Mouse (Mus musculus): ENCODE measurements around the gene Lcn12. TPM values are rescaled to one million over a fixed set of nuclear protein-coding genes. Genes with fewer than 3 reads are reported as not detected.

Gene Lcn12
- not detected in 2 replicates for polyA plus RNA-seq (2015; fragmentation: Nextera tagmentation; extraction: Ambion mirVana)

- ATAC-seq (ENCODE audit: low read depth), result no peak
- no peak within 1 kb of the TSS for H3K9ac ChIP-seq (ENCODE audit: low read length)
- H3K27ac ChIP-seq (ENCODE audit: low read length), result no peak within 1 kb of the TSS
- WGBS, result 83% methylated on average over 5 of the region's 5 CpGs
- H3K36me3 ChIP-seq (ENCODE audit: control insufficient read depth, insufficient read depth, low read length), result no peaks in the 10 kb centered on the region
- H3K27me3 ChIP-seq (ENCODE audit: control insufficient read depth, insufficient read depth, low read depth, low read length), result no peaks in the 10 kb centered on the region
- no peaks in the 10 kb centered on the region for H3K9me3 ChIP-seq (ENCODE audit: control insufficient read depth, low read length)
- H3K4me1 ChIP-seq (replicated peaks; ENCODE audit: control insufficient read depth, insufficient read depth, low read length), result peaks cover under 1% of the 10 kb centered on the region; the same call in 1 of the 2 replicates
- no peak within 1 kb of the TSS for H3K4me3 ChIP-seq (ENCODE audit: low read length)
- H3K4me2 ChIP-seq (ENCODE audit: low read depth, low read length), result no peak within 1 kb of the TSS
These were observed at the start of gene Lcn12 for GRCm38 (mm10) chr2:25493476-25493961. Lcn12 (minus strand) TSS chr2:25493911.

DNA sequence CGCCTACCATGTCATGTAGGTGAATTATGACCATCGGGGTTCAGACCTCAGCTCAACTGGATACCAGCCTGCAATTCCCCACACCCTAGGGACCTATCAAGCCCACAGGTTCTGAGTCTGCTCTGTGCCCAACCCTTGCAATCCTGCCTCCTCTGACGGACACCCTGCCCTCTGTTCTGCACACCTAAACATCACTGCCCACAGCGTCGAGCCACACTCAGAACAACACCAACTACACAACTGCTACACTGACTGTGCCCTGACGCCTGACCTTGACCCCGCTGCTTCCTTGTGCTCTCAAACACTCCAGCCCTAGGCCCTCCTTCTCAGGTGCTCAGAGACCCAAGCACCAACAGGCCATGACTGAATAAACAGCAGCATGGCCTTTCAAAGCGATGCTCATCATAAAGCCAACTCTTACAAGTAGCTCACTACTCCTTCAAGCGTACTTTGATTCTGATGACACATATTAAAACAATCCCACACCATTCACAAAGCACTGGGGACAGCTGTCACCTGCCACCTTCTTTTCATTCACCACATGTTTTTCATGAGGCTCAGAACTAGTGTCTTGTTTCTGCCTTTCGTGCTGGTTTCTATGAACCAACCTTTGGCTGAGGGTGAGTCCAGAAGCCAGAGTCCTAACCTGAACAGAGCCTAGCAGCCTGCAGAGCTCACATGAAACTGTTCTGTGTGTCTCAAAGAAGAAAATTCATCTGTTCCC lies 48.1 kb upstream of the Lcn12 start:
- H3K27ac ChIP-seq (ENCODE audit: low read length), result no peak overlapping the region

DNA sequence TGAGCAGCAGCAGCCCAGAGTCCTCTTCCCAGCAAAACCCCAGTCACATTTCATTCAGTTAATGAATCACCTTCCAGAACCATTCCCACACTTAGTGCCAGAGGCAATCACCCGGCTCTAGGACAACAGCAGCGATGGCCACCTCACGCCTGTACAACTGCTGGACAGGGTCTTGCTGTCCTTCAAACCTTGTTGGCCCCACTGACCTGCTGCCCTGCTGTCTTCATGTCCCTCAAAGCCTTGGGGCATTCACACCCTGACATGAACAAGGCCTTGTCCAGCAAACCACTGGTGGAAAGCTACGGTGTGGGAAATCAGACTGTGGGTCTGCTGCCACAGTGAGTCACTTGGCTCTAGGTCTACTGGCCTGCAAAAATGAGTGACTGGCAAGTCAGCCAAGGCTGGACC lies 46.8 kb upstream of the Lcn12 start:
- no peak overlapping the region for H3K4me3 ChIP-seq (ENCODE audit: low read length)
- peaks cover 2% of the 10 kb centered on the region; the same call in 1 of the 2 replicates for H3K4me1 ChIP-seq (replicated peaks; ENCODE audit: control insufficient read depth, insufficient read depth, low read length)

More for the DNA sequence above, 48.1 kb upstream of the Lcn12 start:
- H3K4me1 ChIP-seq (replicated peaks; ENCODE audit: control insufficient read depth, insufficient read depth, low read length), result peaks cover 8% of the 10 kb centered on the region; the same call in 1 of the 2 replicates
- H3K4me2 ChIP-seq (ENCODE audit: low read depth, low read length), result no peak overlapping the region
- no peaks in the 10 kb centered on the region for H3K27me3 ChIP-seq (ENCODE audit: control insufficient read depth, insufficient read depth, low read depth, low read length)
- H3K4me3 ChIP-seq (ENCODE audit: low read length), result no peak overlapping the region
- H3K36me3 ChIP-seq (ENCODE audit: control insufficient read depth, insufficient read depth, low read length), result no peaks in the 10 kb centered on the region; the same call in 1 of the 2 replicates
- no peaks in the 10 kb centered on the region for H3K9me3 ChIP-seq (ENCODE audit: control insufficient read depth, low read length)
- H3K9ac ChIP-seq (ENCODE audit: low read length), result no peak overlapping the region
- ATAC-seq (ENCODE audit: low read depth), result no peak
- 58% methylated on average over 10 of the region's 10 CpGs for WGBS

GRCm38 (mm10) chr2:25536531-25536930 lies 42.8 kb upstream of the Lcn12 start:
- Histone ChIP-seq H3K9ac (ENCODE audit: low read length) (no peak overlapping the region), H3K4me3 (ENCODE audit: low read length) (no peak overlapping the region), H3K4me2 (ENCODE audit: low read depth, low read length) (no peak overlapping the region), H3K4me1 (replicated peaks; ENCODE audit: control insufficient read depth, insufficient read depth, low read length) (no peaks in the 10 kb centered on the region), H3K27me3 (ENCODE audit: control insufficient read depth, insufficient read depth, low read depth, low read length) (no peaks in the 10 kb centered on the region), H3K36me3 (ENCODE audit: control insufficient read depth, insufficient read depth, low read length) (peaks cover 18% of the 10 kb centered on the region), H3K27ac (ENCODE audit: low read length) (no peak overlapping the region), H3K9me3 (ENCODE audit: control insufficient read depth, low read length) (no peaks in the 10 kb centered on the region)
- 70% methylated on average over 8 of the region's 8 CpGs for WGBS
- no peak for ATAC-seq (ENCODE audit: low read depth)

More for the DNA sequence above, 46.8 kb upstream of the Lcn12 start:
- H3K9ac ChIP-seq (ENCODE audit: low read length), result no peak overlapping the region
- no peak overlapping the region for H3K27ac ChIP-seq (ENCODE audit: low read length)
- ATAC-seq (ENCODE audit: low read depth), result no peak
- H3K4me2 ChIP-seq (ENCODE audit: low read depth, low read length), result no peak overlapping the region
- no peaks in the 10 kb centered on the region for H3K27me3 ChIP-seq (ENCODE audit: control insufficient read depth, insufficient read depth, low read depth, low read length)
- peaks cover 9% of the 10 kb centered on the region for H3K36me3 ChIP-seq (ENCODE audit: control insufficient read depth, insufficient read depth, low read length)
- WGBS, result 92% methylated on average over 4 of the region's 4 CpGs
- no peaks in the 10 kb centered on the region for H3K9me3 ChIP-seq (ENCODE audit: control insufficient read depth, low read length)

- peaks cover 25% of the 10 kb centered on the region for H3K36me3 ChIP-seq (ENCODE audit: control insufficient read depth, insufficient read depth, low read length)
These were observed 41.1 kb upstream of the Lcn12 start for GRCm38 (mm10) chr2:25534866-25535182.

GRCm38 (mm10) chr2:25534178-25534865 lies 40.6 kb upstream of the Lcn12 start:
- H3K36me3 ChIP-seq (ENCODE audit: control insufficient read depth, insufficient read depth, low read length), result peaks cover 30% of the 10 kb centered on the region
- WGBS, result 81% methylated on average over 3 of the region's 3 CpGs
- no peak overlapping the region for H3K4me3 ChIP-seq (ENCODE audit: low read length)
- H3K9ac ChIP-seq (ENCODE audit: low read length), result no peak overlapping the region
- H3K9me3 ChIP-seq (ENCODE audit: control insufficient read depth, low read length), result no peaks in the 10 kb centered on the region
- no peaks in the 10 kb centered on the region for H3K27me3 ChIP-seq (ENCODE audit: control insufficient read depth, insufficient read depth, low read depth, low read length)
- H3K4me2 ChIP-seq (ENCODE audit: low read depth, low read length), result no peak overlapping the region
- no peak for ATAC-seq (ENCODE audit: low read depth)
- no peaks in the 10 kb centered on the region for H3K4me1 ChIP-seq (replicated peaks; ENCODE audit: control insufficient read depth, insufficient read depth, low read length)
- no peak overlapping the region for H3K27ac ChIP-seq (ENCODE audit: low read length)

More at GRCm38 (mm10) chr2:25534866-25535182, 41.1 kb upstream of the Lcn12 start:
- WGBS, result 88% methylated on average over 2 of the region's 2 CpGs
- Histone ChIP-seq H3K27me3 (ENCODE audit: control insufficient read depth, insufficient read depth, low read depth, low read length) (no peaks in the 10 kb centered on the region), H3K9ac (ENCODE audit: low read length) (no peak overlapping the region), H3K9me3 (ENCODE audit: control insufficient read depth, low read length) (no peaks in the 10 kb centered on the region), H3K27ac (ENCODE audit: low read length) (no peak overlapping the region), H3K4me1 (replicated peaks; ENCODE audit: control insufficient read depth, insufficient read depth, low read length) (no peaks in the 10 kb centered on the region), H3K4me3 (ENCODE audit: low read length) (no peak overlapping the region), H3K4me2 (ENCODE audit: low read depth, low read length) (no peak overlapping the region)
- no peak for ATAC-seq (ENCODE audit: low read depth)

- Histone ChIP-seq H3K4me3 (ENCODE audit: low read length) (no peak overlapping the region), H3K27me3 (ENCODE audit: control insufficient read depth, insufficient read depth, low read depth, low read length) (no peaks in the 10 kb centered on the region), H3K27ac (ENCODE audit: low read length) (no peak overlapping the region), H3K4me1 (replicated peaks; ENCODE audit: control insufficient read depth, insufficient read depth, low read length) (no peaks in the 10 kb centered on the region), H3K9ac (ENCODE audit: low read length) (no peak overlapping the region), H3K9me3 (ENCODE audit: control insufficient read depth, low read length) (no peaks in the 10 kb centered on the region), H3K4me2 (ENCODE audit: low read depth, low read length) (no peak overlapping the region), H3K36me3 (ENCODE audit: control insufficient read depth, insufficient read depth, low read length) (peaks cover 36% of the 10 kb centered on the region)
- ATAC-seq (ENCODE audit: low read depth), result no peak
- WGBS, result 97% methylated on average over 2 of the region's 2 CpGs
These were observed 40.0 kb upstream of the Lcn12 start for GRCm38 (mm10) chr2:25533707-25534106.

DNA sequence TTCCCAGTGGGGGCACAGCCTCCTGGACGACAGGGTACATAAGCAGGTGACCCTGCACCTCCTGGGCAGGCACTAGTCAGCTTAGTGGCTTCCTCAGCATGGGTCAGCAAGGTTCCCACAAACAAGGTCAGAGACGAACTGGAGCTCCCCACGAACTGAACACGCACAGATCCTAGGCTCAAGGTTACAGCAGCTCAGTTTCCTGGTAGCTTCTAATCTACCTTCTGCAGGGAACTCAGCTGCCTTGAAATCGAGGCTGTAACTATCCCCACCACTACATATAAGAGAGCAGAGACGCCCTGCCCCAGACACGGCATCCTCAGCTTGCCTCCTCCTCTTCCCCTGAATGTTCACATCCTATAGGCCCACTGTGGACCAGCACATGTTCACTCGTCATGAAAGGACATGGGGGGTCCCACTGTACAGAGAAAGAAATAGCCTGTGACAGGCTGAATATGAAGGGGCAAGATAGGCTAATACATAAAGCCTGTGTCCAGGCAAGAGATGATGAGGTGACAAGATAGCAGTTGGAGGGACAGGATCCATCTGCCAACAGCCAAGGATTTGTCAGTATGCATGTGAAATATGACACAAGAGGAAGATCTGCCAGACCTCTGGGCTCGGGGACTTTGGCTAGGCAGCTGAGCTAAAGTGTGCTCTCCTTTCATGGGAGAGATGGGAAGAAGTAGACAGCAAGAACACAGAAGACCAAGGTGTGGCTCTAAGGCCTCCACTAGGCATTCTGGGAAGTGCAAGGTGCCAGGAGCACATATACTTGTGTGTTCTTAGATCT lies 33.0 kb upstream of the Lcn12 start:
- Histone ChIP-seq H3K4me2 (ENCODE audit: low read depth, low read length) (no peak overlapping the region), H3K36me3 (ENCODE audit: control insufficient read depth, insufficient read depth, low read length) (peaks cover 69% of the 10 kb centered on the region), H3K9ac (ENCODE audit: low read length) (no peak overlapping the region), H3K9me3 (ENCODE audit: control insufficient read depth, low read length) (no peaks in the 10 kb centered on the region), H3K27ac (ENCODE audit: low read length) (no peak overlapping the region), H3K27me3 (ENCODE audit: control insufficient read depth, insufficient read depth, low read depth, low read length) (no peaks in the 10 kb centered on the region), H3K4me3 (ENCODE audit: low read length) (no peak overlapping the region), H3K4me1 (replicated peaks; ENCODE audit: control insufficient read depth, insufficient read depth, low read length) (no peaks in the 10 kb centered on the region)
- no peak for ATAC-seq (ENCODE audit: low read depth)
- 81% methylated on average over 9 of the region's 9 CpGs for WGBS

DNA sequence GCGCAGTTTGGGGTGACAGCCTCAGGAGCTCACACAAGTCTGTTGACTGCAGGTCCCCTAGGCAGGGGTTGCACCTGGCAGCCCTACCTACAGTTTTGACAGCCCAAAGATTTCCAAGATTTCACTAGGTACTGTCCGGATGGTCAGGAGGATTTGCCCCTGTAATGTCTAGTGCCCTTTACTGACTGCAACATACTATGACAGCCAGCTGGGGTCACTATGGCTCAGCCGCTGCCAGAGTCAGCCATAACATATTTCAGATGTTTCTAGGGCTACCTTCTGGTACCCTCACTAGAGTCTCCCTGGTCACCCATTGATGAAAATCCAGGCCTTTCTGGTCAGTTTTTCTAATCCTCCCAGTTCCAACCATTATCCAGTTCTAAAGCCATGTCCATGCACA lies 16.2 kb upstream of the Lcn12 start:
- 62% methylated on average over 3 of the region's 3 CpGs for WGBS
- no peak overlapping the region for H3K4me3 ChIP-seq (ENCODE audit: low read length)
- no peak overlapping the region for H3K9ac ChIP-seq (ENCODE audit: low read length)
- H3K27me3 ChIP-seq (ENCODE audit: control insufficient read depth, insufficient read depth, low read depth, low read length), result no peaks in the 10 kb centered on the region
- peaks cover 2% of the 10 kb centered on the region; the same call in 1 of the 2 replicates for H3K36me3 ChIP-seq (ENCODE audit: control insufficient read depth, insufficient read depth, low read length)
- H3K4me1 ChIP-seq (replicated peaks; ENCODE audit: control insufficient read depth, insufficient read depth, low read length), result no peaks in the 10 kb centered on the region
- no peak for ATAC-seq (ENCODE audit: low read depth)
- H3K4me2 ChIP-seq (ENCODE audit: low read depth, low read length), result no peak overlapping the region
- no peak overlapping the region for H3K27ac ChIP-seq (ENCODE audit: low read length)
- no peaks in the 10 kb centered on the region for H3K9me3 ChIP-seq (ENCODE audit: control insufficient read depth, low read length)

Measured in lung, embryonic 16.5 days (tissue).